Mouse (Mus musculus): ENCODE results near the gene Sgf29.

Sgf29 gene

GRCm38 (mm10) chr7:126642545-126643243 is 6.4 kb upstream of the Sgf29 start:
- no peak for DNase-seq

- peak; percentile 20 for DNase-seq
Measured at GRCm38 (mm10) chr7:126643244-126643617, 5.9 kb upstream of the Sgf29 start.

- DNase-seq = no peak
Measured at GRCm38 (mm10) chr7:126644345-126644744, 4.8 kb upstream of the Sgf29 start.

GRCm38 (mm10) chr7:126644914-126645313 is 4.2 kb upstream of the Sgf29 start:
- DNase-seq = no peak

GRCm38 (mm10) chr7:126645708-126646107 is 3.4 kb upstream of the Sgf29 start:
- DNase-seq = no peak

GRCm38 (mm10) chr7:126648486-126648885 is 623 bp upstream of the Sgf29 start:
- peak; percentile 11 for DNase-seq

GRCm38 (mm10) chr7:126650852-126651251 is 1.7 kb downstream of the Sgf29 start:
- no peak for DNase-seq

GRCm38 (mm10) chr7:126653991-126654390 is 4.9 kb downstream of the Sgf29 start:
- no peak for DNase-seq

- DNase-seq = peak; percentile 23
Measured at GRCm38 (mm10) chr7:126655695-126656094, 6.6 kb downstream of the Sgf29 start.

GRCm38 (mm10) chr7:126657522-126657921 is 8.4 kb downstream of the Sgf29 start:
- DNase-seq = no peak

GRCm38 (mm10) chr7:126659771-126660170 is 10.7 kb downstream of the Sgf29 start:
- DNase-seq = no peak

- DNase-seq = no peak
Measured at GRCm38 (mm10) chr7:126663646-126664045, 14.5 kb downstream of the Sgf29 start.

- no peak for DNase-seq
Measured at GRCm38 (mm10) chr7:126665269-126665668, 16.2 kb downstream of the Sgf29 start.

GRCm38 (mm10) chr7:126667495-126668090 is 18.5 kb downstream of the Sgf29 start:
- no peak for DNase-seq

- DNase-seq = no peak
Measured at GRCm38 (mm10) chr7:126668452-126668851, 19.3 kb downstream of the Sgf29 start.

- DNase-seq = no peak
Measured at GRCm38 (mm10) chr7:126670152-126670551, 21.0 kb downstream of the Sgf29 start.

GRCm38 (mm10) chr7:126672111-126672510 is 23.0 kb downstream of the Sgf29 start:
- no peak for DNase-seq

- no peak for DNase-seq
Measured at GRCm38 (mm10) chr7:126675104-126675503, 26.0 kb downstream of the Sgf29 start.

- DNase-seq = no peak
Measured at GRCm38 (mm10) chr7:126676207-126676606, 27.1 kb downstream of the Sgf29 start, which contains the start of gene Sult1a1. Gene Sult1a1, minus strand, starts transcription at chr7:126676432.

GRCm38 (mm10) chr7:126676631-126677220 is 27.6 kb downstream of the Sgf29 start:
- DNase-seq = no peak

GRCm38 (mm10) chr7:126678545-126679341 is 29.6 kb downstream of the Sgf29 start:
- DNase-seq = no peak

GRCm38 (mm10) chr7:126679683-126680082 is 30.6 kb downstream of the Sgf29 start:
- DNase-seq = no peak

- no peak for DNase-seq
Measured at GRCm38 (mm10) chr7:126681221-126681620, 32.1 kb downstream of the Sgf29 start.
